Mouse (Mus musculus): ENCODE results near the gene Lsm4. TPM values are rescaled to one million over a fixed set of nuclear protein-coding genes. Genes with fewer than 3 reads are reported as not detected.

The Lsm4 gene
- polyA plus RNA-seq, 1 experiment from 2014 or later: 256 TPM

DNA sequence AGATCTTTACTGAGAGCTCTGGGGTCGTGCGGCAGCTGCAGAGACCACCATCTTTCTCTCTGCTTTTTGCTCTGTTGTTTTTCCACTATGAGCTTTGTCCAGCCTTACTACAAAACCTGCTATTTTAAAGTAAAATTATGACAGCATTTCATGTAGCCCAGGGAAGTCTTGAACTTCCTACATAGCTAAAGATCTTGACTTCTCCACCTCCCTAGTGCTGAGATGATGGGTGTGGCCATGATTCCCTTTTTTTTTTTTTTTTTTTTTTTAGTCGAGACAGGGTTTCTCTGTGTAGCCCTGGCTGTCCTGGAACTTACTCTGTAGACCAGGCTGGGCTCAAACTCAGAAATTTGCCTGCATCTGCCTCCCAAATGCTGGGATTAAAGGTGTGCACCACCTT, 8.4 kb upstream of the Lsm4 start:
- Histone ChIP-seq H3K36me3 (no peaks in the 10 kb centered on the region), H3K9ac (no peak overlapping the region), H3K27ac (no peak overlapping the region), H3K4me2 (no peak overlapping the region), H3K4me1 (replicated peaks) (peaks cover 12% of the 10 kb centered on the region), H3K27me3 (no peaks in the 10 kb centered on the region), H3K9me3 (replicated peaks) (no peaks in the 10 kb centered on the region), H3K4me3 (no peak overlapping the region)
- ATAC-seq (replicated peaks; ENCODE audit: insufficient number of reproducible peaks, insufficient read depth, low FRiP score, low read depth): no peak
- WGBS: 76% methylated on average over 3 of the region's 3 CpGs

DNA sequence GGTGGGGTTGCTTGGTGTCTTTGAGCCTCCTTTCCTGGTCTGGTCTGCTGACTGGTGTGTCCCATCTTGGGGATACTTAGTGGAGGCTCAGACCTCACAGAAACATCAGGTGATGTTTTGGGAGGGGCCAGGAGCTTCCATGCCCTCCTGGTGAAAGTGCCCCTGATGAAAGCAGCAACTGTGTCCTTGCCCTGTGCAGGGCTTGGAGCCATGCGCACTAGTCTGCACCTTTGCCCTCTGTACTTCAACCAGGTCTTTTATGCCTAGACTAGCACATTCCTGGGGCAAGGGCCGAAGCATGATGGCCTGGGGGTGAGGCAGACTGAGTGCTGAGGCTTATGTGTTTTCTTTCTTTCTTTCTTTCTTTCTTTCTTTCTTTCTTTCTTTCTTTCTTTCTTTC, 7.4 kb upstream of the Lsm4 start:
- Histone ChIP-seq H3K36me3 (no peaks in the 10 kb centered on the region), H3K27me3 (no peaks in the 10 kb centered on the region), H3K27ac (no peak overlapping the region), H3K9me3 (replicated peaks) (no peaks in the 10 kb centered on the region), H3K9ac (no peak overlapping the region), H3K4me1 (replicated peaks) (peaks cover 3% of the 10 kb centered on the region), H3K4me3 (no peak overlapping the region), H3K4me2 (no peak overlapping the region)
- WGBS: 71% methylated on average over 2 of the region's 2 CpGs
- ATAC-seq (replicated peaks; ENCODE audit: insufficient number of reproducible peaks, insufficient read depth, low FRiP score, low read depth): no peak

DNA sequence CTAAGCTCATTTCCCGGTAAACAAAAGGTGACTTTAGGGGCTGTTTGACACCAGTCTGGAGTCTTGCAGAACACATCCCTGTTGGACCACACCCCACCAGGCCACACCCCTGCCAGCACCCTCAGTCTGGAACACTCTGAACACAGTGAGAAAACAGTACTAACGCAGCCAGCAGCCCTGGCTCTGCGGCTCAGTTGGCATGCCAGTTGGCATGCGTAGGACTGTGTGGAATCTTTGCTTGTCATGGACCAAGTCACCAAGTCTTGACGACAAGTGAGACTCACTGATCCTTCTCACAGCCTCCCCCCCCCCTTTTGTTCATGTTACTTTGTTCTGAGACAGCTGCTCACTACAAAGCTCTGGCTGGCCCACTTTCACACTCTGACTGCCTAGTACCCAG, 6.0 kb upstream of the Lsm4 start:
- Histone ChIP-seq H3K9ac (no peak overlapping the region), H3K4me2 (no peak overlapping the region), H3K36me3 (no peaks in the 10 kb centered on the region), H3K9me3 (replicated peaks) (no peaks in the 10 kb centered on the region), H3K4me3 (no peak overlapping the region), H3K27ac (no peak overlapping the region), H3K4me1 (replicated peaks) (peaks cover 3% of the 10 kb centered on the region; the same call in 1 of the 2 replicates), H3K27me3 (no peaks in the 10 kb centered on the region)
- WGBS: 58% methylated on average over 5 of the region's 5 CpGs
- ATAC-seq (replicated peaks; ENCODE audit: insufficient number of reproducible peaks, insufficient read depth, low FRiP score, low read depth): no peak

DNA sequence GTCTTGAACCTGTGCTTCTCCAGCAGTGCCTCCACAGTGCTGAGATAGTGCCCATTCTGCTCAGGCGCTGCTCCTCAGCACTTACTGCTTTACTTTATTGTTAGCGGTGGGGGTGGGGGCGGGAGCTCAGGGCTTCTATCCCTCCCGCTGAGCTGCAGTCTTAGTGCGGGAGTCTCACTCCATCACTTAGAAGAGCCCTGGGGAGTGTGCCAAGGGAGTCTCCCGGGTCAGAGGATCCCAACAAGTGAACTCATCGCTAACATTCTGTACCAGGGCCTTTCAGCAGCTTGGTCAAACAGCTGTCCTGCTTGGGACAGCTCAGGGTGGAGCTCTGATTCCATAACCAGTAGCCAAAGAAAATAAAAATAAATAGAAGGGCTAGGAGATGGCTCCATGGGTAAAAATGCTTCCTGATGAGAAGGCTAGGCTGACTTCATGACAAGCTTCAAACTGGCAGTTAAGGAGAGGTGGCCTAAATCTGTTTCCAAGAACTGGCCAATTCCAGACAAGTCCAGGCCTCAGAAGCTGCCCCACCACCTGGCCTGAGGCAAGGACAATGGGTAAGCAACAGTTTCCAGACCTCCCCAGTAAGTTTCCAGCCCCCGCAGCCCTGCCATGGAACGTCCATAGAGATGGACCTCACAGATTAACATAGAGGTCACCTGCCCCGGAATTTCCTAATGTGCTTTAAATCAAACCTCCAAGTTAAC, 1.3 kb upstream of the Lsm4 start:
- peak overlapping the region; percentile 78; the same call in 1 of the 2 replicates for H3K27ac ChIP-seq

DNA sequence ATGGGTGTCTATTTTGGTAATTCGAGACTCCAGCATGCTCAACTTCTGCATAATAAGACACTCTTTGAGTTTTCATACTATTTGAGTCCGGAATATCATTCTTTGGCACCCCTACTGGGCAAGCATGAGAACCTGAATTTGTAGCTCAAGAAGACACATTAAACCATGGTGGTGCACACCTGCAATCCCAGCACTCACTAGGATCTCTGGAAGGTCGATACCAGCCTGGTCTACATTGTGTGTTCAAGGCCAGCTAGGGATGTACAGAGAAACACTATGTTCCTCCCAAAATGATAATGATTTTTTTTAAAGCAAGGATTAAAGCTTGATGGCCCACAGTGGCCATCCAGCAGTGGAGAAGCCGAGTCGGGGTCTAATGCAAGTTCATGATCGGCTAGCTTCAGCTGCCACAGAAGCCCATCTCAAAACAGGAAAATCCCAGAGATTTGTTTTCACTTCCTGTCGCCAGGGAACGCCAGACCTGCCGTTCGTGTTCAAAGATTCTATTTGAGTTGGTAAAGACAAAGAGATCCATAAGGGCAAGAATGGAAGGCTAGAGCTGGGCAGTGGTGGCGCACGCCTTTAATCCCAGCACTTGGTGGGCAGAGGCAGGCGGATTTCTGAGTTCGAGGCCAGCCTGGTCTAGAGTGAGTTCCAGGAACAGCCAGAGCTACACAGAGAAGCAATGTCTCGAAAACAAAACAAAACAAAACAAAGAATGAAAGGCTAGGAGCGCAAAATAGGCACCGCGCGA, 546 bp upstream of the Lsm4 start:
- H3K27me3 ChIP-seq: no peaks in the 10 kb centered on the region

More for the DNA sequence above, 1.3 kb upstream of the Lsm4 start:
- ATAC-seq (replicated peaks; ENCODE audit: insufficient number of reproducible peaks, insufficient read depth, low FRiP score, low read depth): no peak
- H3K9me3 ChIP-seq (replicated peaks): no peaks in the 10 kb centered on the region
- no peak overlapping the region for H3K9ac ChIP-seq
- H3K4me2 ChIP-seq: no peak overlapping the region
- no peaks in the 10 kb centered on the region for H3K27me3 ChIP-seq
- H3K4me1 ChIP-seq (replicated peaks): peaks cover 28% of the 10 kb centered on the region
- H3K36me3 ChIP-seq: no peaks in the 10 kb centered on the region
- WGBS: 59% methylated on average over 10 of the region's 10 CpGs
- no peak overlapping the region for H3K4me3 ChIP-seq

DNA sequence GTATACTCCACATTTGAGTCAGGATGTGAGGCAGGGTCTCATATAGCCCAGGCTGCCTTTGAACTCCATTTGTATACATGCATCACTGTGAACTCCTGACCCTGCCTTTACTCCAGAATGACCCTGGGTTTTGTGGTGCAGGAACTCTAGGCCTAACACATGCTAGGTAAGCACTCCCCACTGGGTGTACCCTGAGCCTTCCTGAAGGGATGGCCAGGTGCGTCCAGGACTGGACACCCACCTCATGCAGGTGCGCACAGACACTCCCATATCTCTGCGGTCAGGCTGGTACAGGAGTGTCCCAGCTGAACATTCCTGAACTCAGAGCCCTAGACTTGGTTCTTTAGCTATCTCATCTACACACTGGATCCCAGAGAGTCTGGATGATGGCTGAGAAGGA, 1.1 kb downstream of the Lsm4 start:
- Histone ChIP-seq H3K27ac (peak overlapping the region; percentile 96), H3K27me3 (no peaks in the 10 kb centered on the region), H3K4me1 (replicated peaks) (peaks cover 28% of the 10 kb centered on the region), H3K4me2 (peak overlapping the region; percentile 78), H3K36me3 (peaks cover 14% of the 10 kb centered on the region), H3K9me3 (replicated peaks) (no peaks in the 10 kb centered on the region), H3K9ac (peak overlapping the region; percentile 66), H3K4me3 (peak overlapping the region; percentile 79)
- ATAC-seq (replicated peaks; ENCODE audit: insufficient number of reproducible peaks, insufficient read depth, low FRiP score, low read depth): no peak
- WGBS: 84% methylated on average over 3 of the region's 3 CpGs

More for the DNA sequence above, 546 bp upstream of the Lsm4 start:
- Histone ChIP-seq H3K4me2 (peak overlapping the region; percentile 63), H3K4me3 (peak overlapping the region; percentile 79), H3K27ac (peak overlapping the region; percentile 78), H3K4me1 (replicated peaks) (peaks cover 25% of the 10 kb centered on the region), H3K36me3 (no peaks in the 10 kb centered on the region), H3K9me3 (replicated peaks) (no peaks in the 10 kb centered on the region), H3K9ac (peak overlapping the region; percentile 46)
- no peak for ATAC-seq (replicated peaks; ENCODE audit: insufficient number of reproducible peaks, insufficient read depth, low FRiP score, low read depth)
- 38% methylated on average over 19 of the region's 19 CpGs for WGBS

DNA sequence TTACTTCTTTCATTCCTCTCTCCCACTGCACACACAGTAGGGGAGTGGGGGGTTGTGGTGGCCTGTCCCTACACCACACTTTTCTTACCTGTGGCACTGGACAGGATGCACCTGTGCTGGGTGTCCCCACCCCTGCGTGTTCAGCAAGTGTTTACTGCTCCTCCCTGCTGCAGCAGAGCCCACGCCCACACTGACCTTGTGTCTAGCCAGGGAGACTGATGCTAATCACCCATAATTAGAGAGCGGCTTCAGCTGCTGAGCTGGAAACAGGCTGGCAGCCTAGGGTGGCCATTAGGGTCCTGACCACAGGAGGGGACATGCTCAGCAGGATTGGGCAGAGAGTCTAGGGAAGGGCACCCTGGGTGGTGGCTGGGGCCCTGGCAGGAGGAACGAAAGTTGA, 1.7 kb downstream of the Lsm4 start:
- no peak for ATAC-seq (replicated peaks; ENCODE audit: insufficient number of reproducible peaks, insufficient read depth, low FRiP score, low read depth)
- no peaks in the 10 kb centered on the region for H3K9me3 ChIP-seq (replicated peaks)
- no peak overlapping the region for H3K4me2 ChIP-seq
- H3K4me3 ChIP-seq: no peak overlapping the region
- no peaks in the 10 kb centered on the region for H3K27me3 ChIP-seq
- peaks cover 33% of the 10 kb centered on the region for H3K4me1 ChIP-seq (replicated peaks)
- WGBS: 78% methylated on average over 4 of the region's 4 CpGs
- H3K27ac ChIP-seq: peak overlapping the region; percentile 96; the same call in 1 of the 2 replicates
- H3K36me3 ChIP-seq: peaks cover 18% of the 10 kb centered on the region
- peak overlapping the region; percentile 66 for H3K9ac ChIP-seq

DNA sequence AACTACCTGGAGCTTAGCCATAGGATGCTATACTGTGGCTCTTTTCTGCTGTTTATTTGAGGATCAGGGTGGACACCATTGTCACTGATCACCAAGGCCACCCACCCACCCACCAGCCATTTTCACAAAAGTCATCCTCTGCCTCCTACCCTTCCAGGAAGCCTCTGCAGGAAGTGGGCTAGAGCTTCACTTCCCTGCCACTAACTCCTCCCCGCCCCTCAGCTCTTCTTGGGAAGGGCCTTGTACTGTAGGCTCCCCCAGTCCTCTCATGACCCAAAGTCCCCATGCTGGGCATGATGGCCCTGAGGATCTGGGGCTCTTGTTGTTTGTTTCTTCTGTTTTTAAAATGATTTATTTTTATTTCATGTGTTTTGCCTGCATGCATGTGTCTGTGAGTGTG, 2.3 kb downstream of the Lsm4 start:
- H3K4me2 ChIP-seq: no peak overlapping the region
- H3K27ac ChIP-seq: peak overlapping the region; percentile 96; the same call in 1 of the 2 replicates
- 90% methylated on average over 1 of the region's 1 CpGs for WGBS
- peaks cover 33% of the 10 kb centered on the region for H3K4me1 ChIP-seq (replicated peaks)
- ATAC-seq (replicated peaks; ENCODE audit: insufficient number of reproducible peaks, insufficient read depth, low FRiP score, low read depth): no peak
- no peak overlapping the region for H3K9ac ChIP-seq
- no peaks in the 10 kb centered on the region for H3K9me3 ChIP-seq (replicated peaks)
- no peak overlapping the region for H3K4me3 ChIP-seq
- H3K27me3 ChIP-seq: no peaks in the 10 kb centered on the region
- peaks cover 18% of the 10 kb centered on the region for H3K36me3 ChIP-seq

DNA sequence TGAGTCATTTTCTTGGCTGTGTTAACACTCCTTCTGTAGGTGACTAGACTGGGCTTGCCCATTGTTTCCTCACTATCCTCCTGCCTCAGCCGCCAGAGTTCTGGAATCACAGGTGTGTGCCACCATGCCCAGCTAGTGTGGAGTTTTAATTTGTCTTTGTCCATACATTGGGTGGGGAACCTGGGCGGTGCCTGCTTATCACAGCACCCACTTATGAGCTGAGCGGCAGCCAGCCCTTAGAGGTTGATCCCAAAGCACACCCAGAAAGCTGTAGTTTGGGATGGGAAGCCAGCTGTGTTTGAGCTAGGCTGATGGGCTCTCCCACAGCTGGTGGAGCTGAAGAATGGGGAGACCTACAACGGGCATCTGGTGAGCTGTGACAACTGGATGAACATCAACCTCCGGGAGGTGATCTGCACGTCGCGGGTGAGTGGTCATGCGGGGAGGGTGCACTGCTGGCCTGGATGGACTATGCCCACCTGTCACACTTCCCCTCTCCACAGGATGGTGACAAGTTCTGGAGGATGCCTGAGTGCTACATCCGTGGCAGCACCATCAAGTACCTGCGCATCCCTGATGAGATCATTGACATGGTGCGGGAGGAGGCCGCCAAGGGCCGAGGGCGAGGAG, 4.5 kb downstream of the Lsm4 start:
- Histone ChIP-seq H3K4me1 (replicated peaks) (peaks cover 43% of the 10 kb centered on the region), H3K36me3 (peaks cover 18% of the 10 kb centered on the region), H3K4me3 (no peak overlapping the region), H3K27me3 (no peaks in the 10 kb centered on the region), H3K4me2 (no peak overlapping the region), H3K9ac (no peak overlapping the region), H3K9me3 (replicated peaks) (no peaks in the 10 kb centered on the region), H3K27ac (no peak overlapping the region)
- WGBS: 89% methylated on average over 15 of the region's 15 CpGs
- no peak for ATAC-seq (replicated peaks; ENCODE audit: insufficient number of reproducible peaks, insufficient read depth, low FRiP score, low read depth)

DNA sequence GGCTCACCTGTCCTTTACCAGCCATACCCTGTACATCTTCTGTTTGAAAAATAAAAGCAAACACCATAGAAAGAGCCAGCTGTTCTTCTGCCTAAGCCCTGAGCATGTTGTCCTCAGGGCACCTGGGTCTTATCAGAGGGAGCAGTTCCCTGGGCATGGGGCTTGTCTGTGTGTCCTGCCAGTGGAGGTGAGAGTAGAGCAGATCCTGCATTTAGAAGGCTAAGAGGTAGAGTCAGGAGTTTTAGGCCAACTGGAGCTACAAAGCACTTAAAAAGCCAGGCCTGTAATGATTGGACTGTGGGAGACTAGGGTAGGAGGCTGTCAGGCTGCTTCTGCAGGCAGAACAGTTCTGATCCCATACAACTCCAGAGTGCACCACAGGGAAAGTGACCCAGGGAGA, 5.6 kb downstream of the Lsm4 start:
- H3K9ac ChIP-seq: no peak overlapping the region
- ATAC-seq (replicated peaks; ENCODE audit: insufficient number of reproducible peaks, insufficient read depth, low FRiP score, low read depth): no peak
- H3K9me3 ChIP-seq (replicated peaks): no peaks in the 10 kb centered on the region
- no peak overlapping the region for H3K4me2 ChIP-seq
- no peak overlapping the region for H3K27ac ChIP-seq
- peaks cover 43% of the 10 kb centered on the region for H3K4me1 ChIP-seq (replicated peaks)
- H3K4me3 ChIP-seq: no peak overlapping the region
- no peaks in the 10 kb centered on the region for H3K27me3 ChIP-seq
- H3K36me3 ChIP-seq: peaks cover 18% of the 10 kb centered on the region

DNA sequence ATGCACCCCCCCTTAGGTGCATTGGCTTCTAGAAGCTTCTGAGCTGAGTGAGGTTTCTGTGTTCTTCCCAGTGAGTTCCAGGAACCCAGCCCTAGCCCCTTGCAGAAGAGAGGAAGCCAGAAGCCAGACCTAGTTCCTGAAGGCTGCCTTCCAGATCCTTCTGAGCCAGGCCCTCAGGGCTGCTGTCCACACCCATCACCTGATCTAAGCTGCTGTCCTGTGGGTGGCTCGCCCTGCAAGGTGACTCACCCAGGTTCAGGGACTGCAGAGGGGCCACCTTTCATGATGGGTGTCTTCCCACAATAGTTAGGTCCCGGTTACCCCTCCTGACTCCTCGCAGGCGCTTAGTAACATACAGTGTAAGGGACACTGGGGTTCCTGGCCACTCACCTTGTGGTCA, 6.4 kb downstream of the Lsm4 start:
- H3K4me3 ChIP-seq: no peak overlapping the region
- no peak overlapping the region for H3K9ac ChIP-seq

More for the DNA sequence above, 6.4 kb downstream of the Lsm4 start:
- Histone ChIP-seq H3K9me3 (replicated peaks) (no peaks in the 10 kb centered on the region), H3K36me3 (peaks cover 18% of the 10 kb centered on the region), H3K4me1 (replicated peaks) (peaks cover 36% of the 10 kb centered on the region), H3K4me2 (no peak overlapping the region), H3K27ac (no peak overlapping the region), H3K27me3 (no peaks in the 10 kb centered on the region)
- WGBS: 94% methylated on average over 4 of the region's 4 CpGs
- ATAC-seq (replicated peaks; ENCODE audit: insufficient number of reproducible peaks, insufficient read depth, low FRiP score, low read depth): no peak

Measured in heart, embryonic 15.5 days (tissue).